In the genomic region with DNA sequence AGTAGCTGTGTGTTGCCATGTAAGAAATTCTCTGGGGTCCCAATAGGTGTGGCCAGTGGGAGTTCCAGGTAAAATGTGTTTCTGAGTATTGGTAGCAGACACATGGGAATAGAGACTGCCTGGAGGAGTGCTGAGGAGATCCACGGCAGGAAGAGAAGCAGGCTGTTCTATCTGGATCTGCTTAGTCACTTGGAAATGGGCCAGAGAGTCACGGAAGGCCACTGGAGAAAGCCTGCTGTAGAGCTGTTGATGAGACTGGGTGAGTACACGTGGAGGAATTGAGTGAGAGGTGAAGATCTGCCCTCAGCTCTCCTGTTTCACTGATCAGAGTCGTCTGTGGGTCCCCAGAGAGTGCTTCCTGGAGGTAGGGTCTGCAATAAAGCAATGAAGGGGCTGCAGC, we compare ENCODE assay signal across 19 mouse cellular contexts.
DNase-seq lines count a peak whose midpoint lies in the region; ATAC-seq and TF ChIP-seq lines count a peak whose summit lies in the region.
"Had no signal": no experiment of that assay in that cellular context is flagged by ENCODE, and none has a peak within 500 bp of the region (broad histone marks: within the 10 kb centered on the region; RNA-seq: fewer than 3 reads in every experiment).

No protein-coding gene starts in this region.

- no peaks in the 10 kb centered on the region for H3K36me3 ChIP-seq in embryonic facial prominence, embryonic 14.5 days (ENCODE audit: control insufficient read depth, insufficient read depth, low read length)
- no peaks in the 10 kb centered on the region for H3K36me3 ChIP-seq in embryonic facial prominence, embryonic 10.5 days (replicated peaks)
- H3K36me3 ChIP-seq in lung, embryonic 14.5 days (ENCODE audit: insufficient read depth): no peaks in the 10 kb centered on the region
- no peaks in the 10 kb centered on the region for H3K36me3 ChIP-seq in myocyte (ENCODE audit: control insufficient read depth, insufficient read depth)
- H3K36me3 ChIP-seq in hindbrain, postnatal 0 days (ENCODE audit: insufficient read depth, low read length): no peaks in the 10 kb centered on the region
- H3K36me3 ChIP-seq: limb, embryonic 10.5 days; midbrain, embryonic 15.5 days had no signal

- DNase-seq in embryonic facial prominence, embryonic 14.5 days (ENCODE audit: low spot score): peak; percentile 17
- no peak for DNase-seq in embryonic facial prominence, embryonic 10.5 days (ENCODE audit: low spot score)
- peak; percentile 18 for DNase-seq in lung, embryonic 14.5 days
- DNase-seq in lung, postnatal 36 days: no peak
- DNase-seq in adrenal gland, adult 8-10 months: peak; percentile 19
- no peak for DNase-seq in hindbrain, postnatal 0 days (ENCODE audit: low spot score)
- DNase-seq: B cell, adult 2 months; heart, adult 2 months; lung, adult 2 months; retina, postnatal 1 day; right cerebral cortex, postnatal 4 days; thymus, postnatal 36 days had no signal

- H3ac ChIP-seq in myocyte (ENCODE audit: control insufficient read depth, insufficient read length): no peak overlapping the region

- no peak overlapping the region for H3K27ac ChIP-seq in embryonic facial prominence, embryonic 14.5 days (replicated peaks; ENCODE audit: low read depth, low read length)
- H3K27ac ChIP-seq in embryonic facial prominence, embryonic 10.5 days (replicated peaks): no peak overlapping the region
- no peak overlapping the region for H3K27ac ChIP-seq in lung, embryonic 14.5 days (ENCODE audit: low read depth)
- no peak overlapping the region for H3K27ac ChIP-seq in hindbrain, postnatal 0 days
- H3K27ac ChIP-seq: heart, adult 2 months; left cerebral cortex, adult 2 months; limb, embryonic 10.5 days; midbrain, embryonic 15.5 days had no signal

- H3K9me3 ChIP-seq in embryonic facial prominence, embryonic 14.5 days (ENCODE audit: control insufficient read depth, low read length): no peaks in the 10 kb centered on the region
- no peaks in the 10 kb centered on the region for H3K9me3 ChIP-seq in embryonic facial prominence, embryonic 10.5 days
- H3K9me3 ChIP-seq in lung, embryonic 14.5 days (ENCODE audit: low read depth, low read length): no peaks in the 10 kb centered on the region
- H3K9me3 ChIP-seq in hindbrain, postnatal 0 days (ENCODE audit: low read length): no peaks in the 10 kb centered on the region
- H3K9me3 ChIP-seq: limb, embryonic 10.5 days; midbrain, embryonic 15.5 days had no signal

- H3K4me3 ChIP-seq in embryonic facial prominence, embryonic 14.5 days (ENCODE audit: low read depth, low read length): no peak overlapping the region
- H3K4me3 ChIP-seq in embryonic facial prominence, embryonic 10.5 days: no peak overlapping the region
- H3K4me3 ChIP-seq in lung, embryonic 14.5 days (ENCODE audit: low read depth, low read length): no peak overlapping the region
- no peak overlapping the region for H3K4me3 ChIP-seq in myocyte
- no peak overlapping the region for H3K4me3 ChIP-seq in hindbrain, postnatal 0 days (ENCODE audit: low read length)
- H3K4me3 ChIP-seq: erythroblast, embryonic 14.5 days; heart, adult 2 months; left cerebral cortex, adult 2 months; limb, embryonic 10.5 days; midbrain, embryonic 15.5 days had no signal

- H3K4me2 ChIP-seq in embryonic facial prominence, embryonic 14.5 days (ENCODE audit: low read depth, low read length): no peak overlapping the region
- H3K4me2 ChIP-seq in lung, embryonic 14.5 days: no peak overlapping the region
- H3K4me2 ChIP-seq in myocyte (ENCODE audit: low read depth): peak overlapping the region; percentile 65
- no peak overlapping the region for H3K4me2 ChIP-seq in hindbrain, postnatal 0 days (ENCODE audit: low read depth, low read length)
- H3K4me2 ChIP-seq: liver, embryonic 11.5 days; midbrain, embryonic 15.5 days had no signal

- H3K4me1 ChIP-seq in embryonic facial prominence, embryonic 14.5 days (ENCODE audit: control insufficient read depth, insufficient read depth, low read length): no peaks in the 10 kb centered on the region
- no peaks in the 10 kb centered on the region for H3K4me1 ChIP-seq in embryonic facial prominence, embryonic 10.5 days
- no peaks in the 10 kb centered on the region for H3K4me1 ChIP-seq in lung, embryonic 14.5 days (ENCODE audit: insufficient read depth)
- no peaks in the 10 kb centered on the region for H3K4me1 ChIP-seq in hindbrain, postnatal 0 days (ENCODE audit: insufficient read depth, low read length)
- H3K4me1 ChIP-seq: limb, embryonic 10.5 days; midbrain, embryonic 15.5 days had no signal

- TF ChIP-seq CTCF in lung, embryonic 14.5 days (IDR thresholded peaks at IDR 0.05; ENCODE audit: low read depth): no peak
- TF ChIP-seq CTCF in hindbrain, postnatal 0 days (IDR thresholded peaks at IDR 0.05; ENCODE audit: low read depth): no peak

- H3K9ac ChIP-seq in embryonic facial prominence, embryonic 14.5 days (ENCODE audit: low read depth, low read length): no peak overlapping the region
- no peak overlapping the region for H3K9ac ChIP-seq in lung, embryonic 14.5 days
- H3K9ac ChIP-seq in hindbrain, postnatal 0 days (replicated peaks; ENCODE audit: low read length): no peak overlapping the region
- H3K9ac ChIP-seq: midbrain, embryonic 15.5 days had no signal

- TF ChIP-seq POLR2A in myocyte (IDR thresholded peaks at IDR 0.05; ENCODE audit: insufficient read length, low read depth): no peak

- ATAC-seq in embryonic facial prominence, embryonic 14.5 days (ENCODE audit: low read depth): no peak
- ATAC-seq in lung, embryonic 14.5 days (ENCODE audit: insufficient read depth): no peak
- no peak for ATAC-seq in megakaryocyte progenitor cell, adult 5-6 weeks (replicated peaks; ENCODE audit: poor library complexity)
- ATAC-seq in hindbrain, postnatal 0 days: no peak
- ATAC-seq: midbrain, embryonic 15.5 days had no signal

- H3K79me2 ChIP-seq in myocyte (ENCODE audit: control insufficient read depth, insufficient read depth): no peaks in the 10 kb centered on the region

- WGBS in embryonic facial prominence, embryonic 14.5 days: 35% methylated on average over 4 of the region's 4 CpGs
- 73% methylated on average over 4 of the region's 4 CpGs for WGBS in embryonic facial prominence, embryonic 10.5 days
- WGBS in lung, embryonic 14.5 days: 33% methylated on average over 4 of the region's 4 CpGs
- 55% methylated on average over 4 of the region's 4 CpGs for WGBS in hindbrain, postnatal 0 days

- no peaks in the 10 kb centered on the region for H3K27me3 ChIP-seq in embryonic facial prominence, embryonic 14.5 days (replicated peaks; ENCODE audit: control insufficient read depth, insufficient read depth, low read length)
- no peaks in the 10 kb centered on the region for H3K27me3 ChIP-seq in embryonic facial prominence, embryonic 10.5 days (replicated peaks; ENCODE audit: low read depth, poor library complexity, severe bottlenecking)
- no peaks in the 10 kb centered on the region for H3K27me3 ChIP-seq in lung, embryonic 14.5 days (ENCODE audit: insufficient read depth, low read length)
- H3K27me3 ChIP-seq in myocyte (ENCODE audit: control insufficient read depth, insufficient read depth, insufficient read length): no peaks in the 10 kb centered on the region
- H3K27me3 ChIP-seq in hindbrain, postnatal 0 days (ENCODE audit: insufficient read depth, low read length): no peaks in the 10 kb centered on the region
- H3K27me3 ChIP-seq: midbrain, embryonic 15.5 days had no signal

TF ChIP-seq in myocyte, 11 proteins besides CTCF, POLR2A, EP300 and RAD21:
- no peak for TF ChIP-seq MAX (IDR thresholded peaks at IDR 0.05; ENCODE audit: low read depth)
- TF ChIP-seq CEBPB (IDR thresholded peaks at IDR 0.05; ENCODE audit: insufficient read depth, poor library complexity, severe bottlenecking): no peak
- no peak for TF ChIP-seq REST (IDR thresholded peaks at IDR 0.05; ENCODE audit: insufficient read depth, insufficient read length)
- no peak for TF ChIP-seq TCF3 (IDR thresholded peaks at IDR 0.05; ENCODE audit: insufficient read length, low read depth)
- TF ChIP-seq USF1 (IDR thresholded peaks at IDR 0.05; ENCODE audit: low read depth): no peak
- TF ChIP-seq MYOG (IDR thresholded peaks at IDR 0.05; ENCODE audit: control insufficient read depth in 1 of 3, insufficient read depth in 1 of 3, insufficient read length in 2 of 3, low read depth in 2 of 3): no peak
- no peak for TF ChIP-seq E2F4 (IDR thresholded peaks at IDR 0.05; ENCODE audit: insufficient read depth)
- TF ChIP-seq TCF12 (IDR thresholded peaks at IDR 0.05; ENCODE audit: insufficient read depth, poor library complexity, severe bottlenecking): no peak
- no peak for TF ChIP-seq SRF (IDR thresholded peaks at IDR 0.05; ENCODE audit: control insufficient read depth, insufficient read length, low read depth)
- TF ChIP-seq MYOD1 (IDR thresholded peaks at IDR 0.05; ENCODE audit: control insufficient read depth in 1 of 3, insufficient read length in 2 of 3, low read depth in 2 of 3): no peak
- TF ChIP-seq POLR2AphosphoS2 (IDR thresholded peaks at IDR 0.05; ENCODE audit: insufficient read length, low read depth): no peak

Comparison
In these comparisons a context has a peak if more than half of its experiments do, and no peak if none do; other contexts are left out.
1. DNase-seq: peak in embryonic facial prominence, embryonic 14.5 days (single experiment), lung, embryonic 14.5 days (single experiment) and adrenal gland, adult 8-10 months (single experiment); none in embryonic facial prominence, embryonic 10.5 days (single experiment), lung, postnatal 36 days (single experiment) and hindbrain, postnatal 0 days (single experiment).